Mouse (Mus musculus): Measurements from ENCODE around the gene Flt3. TPM values are rescaled to one million over a fixed set of nuclear protein-coding genes. Genes with fewer than 3 reads are reported as not detected.

Flt3 gene
- total and polyA plus RNA-seq, 3 experiments = 0.01 TPM; not detected in 2

- no peaks in the 10 kb centered on the region for H3K36me3 ChIP-seq (ENCODE audit: control insufficient read depth in 1 of 2, insufficient read depth in 2 of 2, low read length in 2 of 2)
- TF ChIP-seq ZC3H11A (IDR thresholded peaks at IDR 0.05; ENCODE audit: low read depth, low read length) = no peak
- no peak overlapping the region for H3K4me3 ChIP-seq (ENCODE audit: control insufficient read depth in 1 of 2, insufficient read depth in 1 of 2, low read depth in 2 of 2, low read length in 2 of 2)
- no peak overlapping the region for H3K27ac ChIP-seq (ENCODE audit: control insufficient read depth, low read depth, low read length)
- no peak for DNase-seq (ENCODE audit: low read depth, low spot score)
- no peaks in the 10 kb centered on the region for H3K9me3 ChIP-seq (replicated peaks; ENCODE audit: insufficient read depth, low read length)
- no peaks in the 10 kb centered on the region for H3K27me3 ChIP-seq (ENCODE audit: control insufficient read depth in 1 of 2, insufficient read depth in 2 of 2, low read length in 2 of 2)
- H3K4me1 ChIP-seq (ENCODE audit: control insufficient read depth in 1 of 2, insufficient read depth in 2 of 2, low read length in 2 of 2) = no peaks in the 10 kb centered on the region
- H3K9ac ChIP-seq (ENCODE audit: control insufficient read depth, low read depth, low read length, poor library complexity, severe bottlenecking) = no peak overlapping the region
- no peaks in the 10 kb centered on the region for H3K79me2 ChIP-seq (ENCODE audit: control insufficient read depth, insufficient read depth, low read length, poor library complexity)
Measured at GRCm38 (mm10) chr5:147406135-147406534, 5.8 kb upstream of the Flt3 start.

GRCm38 (mm10) chr5:147402505-147402904 is 2.2 kb upstream of the Flt3 start:
- H3K4me1 ChIP-seq (ENCODE audit: control insufficient read depth in 1 of 2, insufficient read depth in 2 of 2, low read length in 2 of 2) = no peaks in the 10 kb centered on the region
- no peaks in the 10 kb centered on the region for H3K79me2 ChIP-seq (ENCODE audit: control insufficient read depth, insufficient read depth, low read length, poor library complexity)
- TF ChIP-seq ZC3H11A (IDR thresholded peaks at IDR 0.05; ENCODE audit: low read depth, low read length) = peak; percentile 84
- peak; percentile 85 for TF ChIP-seq RAD21 (IDR thresholded peaks at IDR 0.05; ENCODE audit: low read depth, low read length)
- TF ChIP-seq SMC3 (IDR thresholded peaks at IDR 0.05; ENCODE audit: low read depth, low read length) = peak; percentile 88
- TF ChIP-seq MEF2A (IDR thresholded peaks at IDR 0.05; ENCODE audit: extremely low read depth, insufficient replicate concordance, low read depth, low read length, poor library complexity, severe bottlenecking) = no peak
- peak; percentile 65 to 82 (median 77) for TF ChIP-seq CTCF (IDR thresholded peaks at IDR 0.05 in 2 of 3, conservative IDR thresholded peaks at IDR 0.05 in 1 of 3; ENCODE audit: control insufficient read depth in 1 of 3, insufficient read depth in 1 of 3, low read depth in 2 of 3, low read length in 3 of 3, poor library complexity in 1 of 3, severe bottlenecking in 1 of 3)
- no peak overlapping the region for H3K27ac ChIP-seq (ENCODE audit: control insufficient read depth, low read depth, low read length)
- H3K4me3 ChIP-seq (ENCODE audit: control insufficient read depth in 1 of 2, insufficient read depth in 1 of 2, low read depth in 2 of 2, low read length in 2 of 2) = no peak overlapping the region
- peak overlapping the region; percentile 22; the same call in 1 of the 2 replicates for H3K9ac ChIP-seq (ENCODE audit: control insufficient read depth, low read depth, low read length, poor library complexity, severe bottlenecking)
- peak; percentile 81 for DNase-seq (ENCODE audit: low read depth, low spot score)
- no peaks in the 10 kb centered on the region for H3K9me3 ChIP-seq (replicated peaks; ENCODE audit: insufficient read depth, low read length)
- no peaks in the 10 kb centered on the region for H3K27me3 ChIP-seq (ENCODE audit: control insufficient read depth in 1 of 2, insufficient read depth in 2 of 2, low read length in 2 of 2)
- no peaks in the 10 kb centered on the region for H3K36me3 ChIP-seq (ENCODE audit: control insufficient read depth in 1 of 2, insufficient read depth in 2 of 2, low read length in 2 of 2)

- Histone ChIP-seq H3K9me3 (replicated peaks; ENCODE audit: insufficient read depth, low read length) (no peaks in the 10 kb centered on the region), H3K9ac (ENCODE audit: control insufficient read depth, low read depth, low read length, poor library complexity, severe bottlenecking) (no peak overlapping the region), H3K79me2 (ENCODE audit: control insufficient read depth, insufficient read depth, low read length, poor library complexity) (no peaks in the 10 kb centered on the region), H3K4me3 (ENCODE audit: control insufficient read depth in 1 of 2, insufficient read depth in 1 of 2, low read depth in 2 of 2, low read length in 2 of 2) (no peak overlapping the region), H3K4me1 (ENCODE audit: control insufficient read depth in 1 of 2, insufficient read depth in 2 of 2, low read length in 2 of 2) (no peaks in the 10 kb centered on the region), H3K27me3 (ENCODE audit: control insufficient read depth in 1 of 2, insufficient read depth in 2 of 2, low read length in 2 of 2) (no peaks in the 10 kb centered on the region), H3K36me3 (ENCODE audit: control insufficient read depth in 1 of 2, insufficient read depth in 2 of 2, low read length in 2 of 2) (no peaks in the 10 kb centered on the region), H3K27ac (ENCODE audit: control insufficient read depth, low read depth, low read length) (no peak overlapping the region)
- TF ChIP-seq GATA1 (IDR thresholded peaks at IDR 0.05; ENCODE audit: low read depth, low read length) (no peak), ZMIZ1 (IDR thresholded peaks at IDR 0.05; ENCODE audit: low read depth, low read length) (no peak), EP300 (IDR thresholded peaks at IDR 0.05; ENCODE audit: low read depth in 1 of 2, low read length in 2 of 2) (no peak), USF2 (IDR thresholded peaks at IDR 0.05; ENCODE audit: borderline replicate concordance in 1 of 2, insufficient read depth in 1 of 2, low read depth in 1 of 2, low read length in 2 of 2) (no peak), ELF1 (IDR thresholded peaks at IDR 0.05; ENCODE audit: low read depth, low read length) (no peak), MAX (IDR thresholded peaks at IDR 0.05; ENCODE audit: low read length) (no peak), RAD21 (IDR thresholded peaks at IDR 0.05; ENCODE audit: low read depth, low read length) (no peak), CHD2 (IDR thresholded peaks at IDR 0.05; ENCODE audit: low read length) (no peak), MEF2A (IDR thresholded peaks at IDR 0.05; ENCODE audit: extremely low read depth, insufficient replicate concordance, low read depth, low read length, poor library complexity, severe bottlenecking) (no peak), MAZ (IDR thresholded peaks at IDR 0.05; ENCODE audit: low read depth, low read length) (no peak), SIN3A (IDR thresholded peaks at IDR 0.05; ENCODE audit: low read length) (no peak), GABPA (IDR thresholded peaks at IDR 0.05; ENCODE audit: low read depth, low read length) (no peak), ZKSCAN1 (IDR thresholded peaks at IDR 0.05; ENCODE audit: low read depth, low read length) (no peak), ZNF384 (IDR thresholded peaks at IDR 0.05; ENCODE audit: low read depth, low read length) (no peak), TAL1 (IDR thresholded peaks at IDR 0.05; ENCODE audit: low read length) (no peak), NELFE (IDR thresholded peaks at IDR 0.05; ENCODE audit: low read depth, low read length) (no peak)
- no peak for DNase-seq (ENCODE audit: low read depth, low spot score)
Measured at GRCm38 (mm10) chr5:147401024-147401423, 735 bp upstream of the Flt3 start.

All from MEL (cell line).